35 mouse cellular contexts compared by ENCODE assay signal in genomic region chr5:65460361-65460760, GRCm38 (mm10). TPM values are rescaled to one million over a fixed set of nuclear protein-coding genes. Genes with fewer than 3 reads are reported as not detected.
A peak's percentile ranks its signal among the peaks of the same experiment; 100 is the strongest.
DNase-seq lines count a peak whose midpoint lies in the region; ATAC-seq lines count a peak whose summit lies in the region.
"Had no signal": no experiment of that assay in that cellular context is flagged by ENCODE, and none has a peak within 500 bp of the region (broad histone marks: within the 10 kb centered on the region; RNA-seq: fewer than 3 reads in every experiment).

No protein-coding gene starts in this region.

- no peaks in the 10 kb centered on the region for H3K36me3 ChIP-seq in heart, embryonic 11.5 days (ENCODE audit: control insufficient read depth, insufficient read depth, low read length)
- H3K36me3 ChIP-seq in heart, embryonic 12.5 days, result peaks cover 20% of the 10 kb centered on the region
- peaks cover 9% of the 10 kb centered on the region; the same call in 1 of the 2 replicates for H3K36me3 ChIP-seq in heart, embryonic 15.5 days
- H3K36me3 ChIP-seq in limb, embryonic 11.5 days (ENCODE audit: control insufficient read depth, insufficient read depth, low read length), result no peaks in the 10 kb centered on the region
- H3K36me3 ChIP-seq in limb, embryonic 10.5 days, result no peaks in the 10 kb centered on the region

- peaks cover 27% of the 10 kb centered on the region for H3K4me1 ChIP-seq in heart, embryonic 11.5 days (ENCODE audit: control insufficient read depth, insufficient read depth, low read length)
- peaks cover 45% of the 10 kb centered on the region for H3K4me1 ChIP-seq in heart, embryonic 12.5 days (replicated peaks)
- peaks cover 36% of the 10 kb centered on the region for H3K4me1 ChIP-seq in heart, embryonic 15.5 days (replicated peaks)
- peaks cover 14% of the 10 kb centered on the region for H3K4me1 ChIP-seq in limb, embryonic 11.5 days (ENCODE audit: control insufficient read depth, insufficient read depth, low read length)
- peaks cover 29% of the 10 kb centered on the region for H3K4me1 ChIP-seq in limb, embryonic 10.5 days

- H3K4me2 ChIP-seq in heart, embryonic 11.5 days, result no peak overlapping the region
- H3K4me2 ChIP-seq in heart, embryonic 12.5 days, result no peak overlapping the region
- H3K4me2 ChIP-seq in heart, embryonic 15.5 days, result no peak overlapping the region
- H3K4me2 ChIP-seq in limb, embryonic 11.5 days (ENCODE audit: low read depth, severe bottlenecking), result no peak overlapping the region
- H3K4me2 ChIP-seq: embryonic facial prominence, embryonic 12.5 days; embryonic facial prominence, embryonic 15.5 days; hindbrain, embryonic 14.5 days had no signal

- no peak overlapping the region for H3K9ac ChIP-seq in heart, embryonic 11.5 days (ENCODE audit: low read depth, low read length)
- H3K9ac ChIP-seq in heart, embryonic 12.5 days, result no peak overlapping the region
- no peak overlapping the region for H3K9ac ChIP-seq in heart, embryonic 15.5 days
- H3K9ac ChIP-seq in limb, embryonic 11.5 days (ENCODE audit: low read length), result no peak overlapping the region
- H3K9ac ChIP-seq: embryonic facial prominence, embryonic 12.5 days; embryonic facial prominence, embryonic 15.5 days; forebrain, postnatal 0 days; hindbrain, embryonic 14.5 days had no signal

- peak; percentile 92 for DNase-seq in heart, adult 11 months
- no peak for DNase-seq in heart, adult 8-10 months (ENCODE audit: low spot score)
- DNase-seq in heart, adult 18-20 months, result no peak
- DNase-seq in limb, embryonic 11.5 days (ENCODE audit: low spot score), result no peak
- no peak for DNase-seq in limb, embryonic 10.5 days (ENCODE audit: low spot score)
- DNase-seq: adrenal gland, adult 2 months; adrenal gland, postnatal 14 days; B cell, adult 2 months; cerebellum, adult 11 months; cerebellum, adult 2 months; cerebellum, adult 9-11 months; forebrain, postnatal 0 days; gastrocnemius, postnatal 36 days; kidney, adult 18-20 months; kidney, adult 9 months had no signal

- WGBS in heart, embryonic 11.5 days (ENCODE audit: insufficient replicate concordance), result 83% methylated on average over 14 of the region's 14 CpGs
- 89% methylated on average over 14 of the region's 14 CpGs for WGBS in heart, embryonic 12.5 days
- WGBS in heart, embryonic 15.5 days, result 87% methylated on average over 14 of the region's 14 CpGs
- 87% methylated on average over 14 of the region's 14 CpGs for WGBS in limb, embryonic 11.5 days
- 91% methylated on average over 14 of the region's 14 CpGs for WGBS in limb, embryonic 10.5 days

- H3K9me3 ChIP-seq in heart, embryonic 11.5 days (replicated peaks; ENCODE audit: control insufficient read depth, low read length), result no peaks in the 10 kb centered on the region
- no peaks in the 10 kb centered on the region for H3K9me3 ChIP-seq in heart, embryonic 12.5 days (replicated peaks)
- no peaks in the 10 kb centered on the region for H3K9me3 ChIP-seq in heart, embryonic 15.5 days (replicated peaks)
- no peaks in the 10 kb centered on the region for H3K9me3 ChIP-seq in limb, embryonic 11.5 days (ENCODE audit: control insufficient read depth, low read length)
- H3K9me3 ChIP-seq in limb, embryonic 10.5 days (replicated peaks), result no peaks in the 10 kb centered on the region
- H3K9me3 ChIP-seq: embryonic facial prominence, embryonic 12.5 days; embryonic facial prominence, embryonic 15.5 days; G1E had no signal

- 0 out of 2 replicates have a peak overlapping the region, but pooled peaks have one; percentile 16 for H3K27ac ChIP-seq in heart, embryonic 11.5 days (ENCODE audit: low read depth, low read length)
- no peak overlapping the region for H3K27ac ChIP-seq in heart, embryonic 12.5 days (ENCODE audit: poor library complexity, severe bottlenecking)
- H3K27ac ChIP-seq in heart, embryonic 15.5 days, result peak overlapping the region; percentile 86
- no peak overlapping the region for H3K27ac ChIP-seq in limb, embryonic 11.5 days (replicated peaks; ENCODE audit: low read depth, low read length)
- no peak overlapping the region for H3K27ac ChIP-seq in limb, embryonic 10.5 days
- H3K27ac ChIP-seq: embryonic facial prominence, embryonic 12.5 days; embryonic facial prominence, embryonic 15.5 days; hindbrain, embryonic 14.5 days; hindbrain, postnatal 0 days had no signal

- H3K4me3 ChIP-seq in heart, embryonic 11.5 days (ENCODE audit: low read depth, low read length), result no peak overlapping the region
- no peak overlapping the region for H3K4me3 ChIP-seq in heart, embryonic 12.5 days
- no peak overlapping the region for H3K4me3 ChIP-seq in heart, embryonic 15.5 days
- no peak overlapping the region for H3K4me3 ChIP-seq in limb, embryonic 11.5 days (ENCODE audit: low read depth, low read length)
- H3K4me3 ChIP-seq in limb, embryonic 10.5 days, result no peak overlapping the region
- H3K4me3 ChIP-seq: embryonic facial prominence, embryonic 12.5 days; embryonic facial prominence, embryonic 15.5 days had no signal

- H3K27me3 ChIP-seq in heart, embryonic 11.5 days (ENCODE audit: control insufficient read depth, insufficient read depth, low read length), result no peaks in the 10 kb centered on the region
- H3K27me3 ChIP-seq in heart, embryonic 12.5 days (replicated peaks), result no peaks in the 10 kb centered on the region
- H3K27me3 ChIP-seq in heart, embryonic 15.5 days, result no peaks in the 10 kb centered on the region
- no peaks in the 10 kb centered on the region for H3K27me3 ChIP-seq in limb, embryonic 11.5 days (ENCODE audit: control insufficient read depth, insufficient read depth, low read length)
- no peaks in the 10 kb centered on the region for H3K27me3 ChIP-seq in limb, embryonic 10.5 days (ENCODE audit: low read depth, poor library complexity, severe bottlenecking)
- H3K27me3 ChIP-seq: CH12.LX; embryonic facial prominence, embryonic 12.5 days; embryonic facial prominence, embryonic 15.5 days; Patski had no signal

- no peak for ATAC-seq in heart, embryonic 11.5 days (replicated peaks; ENCODE audit: insufficient number of reproducible peaks, low FRiP score, low TSS enrichment)
- ATAC-seq in heart, embryonic 12.5 days (ENCODE audit: insufficient number of reproducible peaks, low FRiP score), result no peak
- no peak for ATAC-seq in heart, embryonic 15.5 days (replicated peaks; ENCODE audit: insufficient number of reproducible peaks, insufficient read depth, low FRiP score, low read depth)
- ATAC-seq in limb, embryonic 11.5 days (ENCODE audit: insufficient number of reproducible peaks, low FRiP score, low TSS enrichment, low read depth), result 0 out of 2 replicates have a peak, but pooled peaks have one; percentile 8
- ATAC-seq: forebrain, embryonic 14.5 days; forebrain, postnatal 0 days; hindbrain, postnatal 0 days; inflammation-experienced regulatory T-cells, adult 6 months; intestine, embryonic 16.5 days; Patski had no signal

RNA-seq across cellular contexts. Expression of gene Ugdh, which starts 24.6 kb away (rescaled TPM):
- 10 to 100 TPM; 11.3 to 13.9 (median 12.7) TPM for total RNA-seq in heart, adult 8-10 months (2022)
- polyA plus RNA-seq in heart, embryonic 11.5 days (2014; fragmentation: Nextera tagmentation; extraction: Ambion mirVana), result 91.0 and 94.9 TPM in 2 replicates
- 93.5 and 94.4 TPM in 2 replicates for polyA plus RNA-seq in heart, embryonic 12.5 days (2016; fragmentation: Nextera tagmentation; extraction: Ambion mirVana)
- polyA plus RNA-seq in heart, embryonic 15.5 days (2015; fragmentation: Nextera tagmentation; extraction: Ambion mirVana), result 60.2 and 70.3 TPM in 2 replicates
- 10 to 100 TPM; 14.2 to 22.1 TPM for total RNA-seq in heart, adult 18-20 months (2021)
- polyA plus RNA-seq in limb, embryonic 11.5 days (2014; fragmentation: Nextera tagmentation; extraction: Ambion mirVana), result 100 and 104 TPM in 2 replicates
- polyA plus RNA-seq in limb, embryonic 10.5 days (2016; fragmentation: Nextera tagmentation; extraction: Ambion mirVana), result 75.3 and 87.4 TPM in 2 replicates

RNA-seq across cellular contexts. Expression of gene Gm43552, which starts 32.3 kb away (rescaled TPM):
- total RNA-seq in heart, adult 8-10 months (2022), result 1 to 10 TPM in 2 of 4 experiments, not detected in 2; 3.1 to 6.3 TPM
- polyA plus RNA-seq in heart, embryonic 11.5 days (2014; fragmentation: Nextera tagmentation; extraction: Ambion mirVana), result not detected in 2 replicates
- not detected in 2 replicates for polyA plus RNA-seq in heart, embryonic 12.5 days (2016; fragmentation: Nextera tagmentation; extraction: Ambion mirVana)
- 0.92 and 1.1 TPM in 2 replicates for polyA plus RNA-seq in heart, embryonic 15.5 days (2015; fragmentation: Nextera tagmentation; extraction: Ambion mirVana)
- 1 to 10 TPM in 1 of 2 experiments, not detected in 1; 4.0 TPM for total RNA-seq in heart, adult 18-20 months (2021)
- not detected in 2 replicates for polyA plus RNA-seq in limb, embryonic 11.5 days (2014; fragmentation: Nextera tagmentation; extraction: Ambion mirVana)
- polyA plus RNA-seq in limb, embryonic 10.5 days (2016; fragmentation: Nextera tagmentation; extraction: Ambion mirVana), result not detected in 2 replicates
- total RNA-seq: adrenal gland, postnatal 14 days; adrenal gland, postnatal 4 days; CH12.LX; common myeloid progenitor, adult 5-6 weeks; forebrain, postnatal 0 days; G1E; gastrocnemius, postnatal 36 days; granulocyte monocyte progenitor cell, adult 5-6 weeks; hindbrain, postnatal 0 days had no signal
- polyA plus RNA-seq: cerebellum, adult 2 months; embryonic facial prominence, embryonic 12.5 days; forebrain, embryonic 11.5 days; forebrain, embryonic 14.5 days; forebrain, postnatal 0 days; frontal cortex, adult 2 months; hindbrain, embryonic 11.5 days; hindbrain, embryonic 14.5 days; hindbrain, postnatal 0 days; inflammation-experienced regulatory T-cells, adult 6 months; intestine, embryonic 16.5 days; kidney, embryonic 16.5 days; Patski had no signal

Comparison
In these comparisons a context has a peak if more than half of its experiments do, and no peak if none do; other contexts are left out.
1. H3K27ac ChIP-seq: peak in heart, embryonic 11.5 days (single experiment) and heart, embryonic 15.5 days (single experiment); none in heart, embryonic 12.5 days (single experiment), limb, embryonic 11.5 days (single experiment) and limb, embryonic 10.5 days (single experiment).